ENCODE assay signal across 8 mouse cellular contexts in genomic region chr17:13009887-13010286, GRCm38 (mm10). TPM values are rescaled to one million over a fixed set of nuclear protein-coding genes. Genes with fewer than 3 reads are reported as not detected.
DNase-seq lines count a peak whose midpoint lies in the region; ATAC-seq and TF ChIP-seq lines count a peak whose summit lies in the region.

No protein-coding gene starts in this region.

- H3K36me3 ChIP-seq in intestine, postnatal 0 days (ENCODE audit: control insufficient read depth, insufficient read depth): peaks cover 21% of the 10 kb centered on the region
- 0 out of 2 replicates have a peak, but pooled peaks cover 12% of the 10 kb centered on the region for H3K36me3 ChIP-seq in intestine, embryonic 15.5 days
- peaks cover 43% of the 10 kb centered on the region for H3K36me3 ChIP-seq in liver, embryonic 13.5 days

- H3K27ac ChIP-seq in intestine, postnatal 0 days (ENCODE audit: low read depth, low read length): no peak overlapping the region
- H3K27ac ChIP-seq in intestine, embryonic 15.5 days: no peak overlapping the region
- H3K27ac ChIP-seq in liver, embryonic 13.5 days: no peak overlapping the region

- H3K9ac ChIP-seq in intestine, postnatal 0 days (ENCODE audit: low read depth, low read length): no peak overlapping the region
- no peak overlapping the region for H3K9ac ChIP-seq in intestine, embryonic 15.5 days
- no peak overlapping the region for H3K9ac ChIP-seq in liver, embryonic 13.5 days

- DNase-seq in 3T3-L1 (ENCODE audit: low read depth, low spot score): peak; percentile 97
- DNase-seq in CD4-positive, CD25-positive, alpha-beta regulatory T cell, adult 2 months (ENCODE audit: low read depth, low spot score): peak; percentile 73
- DNase-seq in liver, embryonic 13.5 days: peak; percentile 47
- DNase-seq in thymus, postnatal 14 days: peak; percentile 39
- no peak for DNase-seq in urinary bladder, adult 2 months (ENCODE audit: low spot score)

- no peak overlapping the region for H3K4me2 ChIP-seq in intestine, postnatal 0 days (replicated peaks; ENCODE audit: low read depth)
- H3K4me2 ChIP-seq in intestine, embryonic 15.5 days (replicated peaks): no peak overlapping the region
- H3K4me2 ChIP-seq in liver, embryonic 13.5 days: no peak overlapping the region

- 19% methylated on average over 3 of the region's 3 CpGs for WGBS in intestine, postnatal 0 days
- 22% methylated on average over 3 of the region's 3 CpGs for WGBS in intestine, embryonic 15.5 days
- 20% methylated on average over 3 of the region's 3 CpGs for WGBS in liver, embryonic 13.5 days (ENCODE audit: insufficient replicate concordance)

- ATAC-seq in intestine, postnatal 0 days: peak; percentile 14; the same call in 1 of the 2 replicates
- no peak for ATAC-seq in intestine, embryonic 15.5 days
- ATAC-seq in common myeloid progenitor, adult 5-6 weeks (replicated peaks; ENCODE audit: low read depth, poor library complexity, severe bottlenecking): peak; percentile 64
- ATAC-seq in liver, embryonic 13.5 days (ENCODE audit: low read depth): no peak

- H3K4me1 ChIP-seq in intestine, postnatal 0 days (replicated peaks; ENCODE audit: control insufficient read depth, insufficient read depth, low read length): peaks cover 10% of the 10 kb centered on the region; the same call in 1 of the 2 replicates
- H3K4me1 ChIP-seq in intestine, embryonic 15.5 days (replicated peaks): peaks cover 7% of the 10 kb centered on the region
- H3K4me1 ChIP-seq in liver, embryonic 13.5 days (replicated peaks): peaks cover 35% of the 10 kb centered on the region

- H3K4me3 ChIP-seq in intestine, postnatal 0 days (ENCODE audit: low read depth, low read length): no peak overlapping the region
- H3K4me3 ChIP-seq in intestine, embryonic 15.5 days (replicated peaks): no peak overlapping the region
- no peak overlapping the region for H3K4me3 ChIP-seq in liver, embryonic 13.5 days (replicated peaks)

- H3K9me3 ChIP-seq in intestine, postnatal 0 days (ENCODE audit: control insufficient read depth): no peaks in the 10 kb centered on the region
- H3K9me3 ChIP-seq in intestine, embryonic 15.5 days: no peaks in the 10 kb centered on the region
- no peaks in the 10 kb centered on the region for H3K9me3 ChIP-seq in liver, embryonic 13.5 days (replicated peaks)

- peak; percentile 74 for TF ChIP-seq CTCF in intestine, postnatal 0 days (IDR thresholded peaks at IDR 0.05; ENCODE audit: low read depth)

- H3K27me3 ChIP-seq in intestine, postnatal 0 days (replicated peaks; ENCODE audit: control insufficient read depth, insufficient read depth, low read length): no peaks in the 10 kb centered on the region
- H3K27me3 ChIP-seq in intestine, embryonic 15.5 days (replicated peaks): no peaks in the 10 kb centered on the region
- H3K27me3 ChIP-seq in liver, embryonic 13.5 days: no peaks in the 10 kb centered on the region

RNA-seq across cellular contexts. Expression of gene Sod2, which starts 3.2 kb away (rescaled TPM):
- polyA plus RNA-seq in intestine, postnatal 0 days (2015; fragmentation: Nextera tagmentation; extraction: Ambion mirVana): 125 and 138 TPM in 2 replicates
- 163 and 167 TPM in 2 replicates for polyA plus RNA-seq in intestine, embryonic 15.5 days (2015; fragmentation: Nextera tagmentation; extraction: Ambion mirVana)
- total RNA-seq in common myeloid progenitor, adult 5-6 weeks (2017): 77.1 and 80.1 TPM in 2 replicates
- polyA plus RNA-seq in liver, embryonic 13.5 days (2015; fragmentation: Nextera tagmentation; extraction: Ambion mirVana): 146 and 149 TPM in 2 replicates
- 172 and 204 TPM in 2 replicates for polyA plus RNA-seq in urinary bladder, adult 2 months (2012; rRNA removed)

RNA-seq across cellular contexts. Expression of gene Wtap, which starts 15.9 kb away (rescaled TPM):
- polyA plus RNA-seq in intestine, postnatal 0 days (2015; fragmentation: Nextera tagmentation; extraction: Ambion mirVana): 86.8 and 87.2 TPM in 2 replicates
- 109 and 120 TPM in 2 replicates for polyA plus RNA-seq in intestine, embryonic 15.5 days (2015; fragmentation: Nextera tagmentation; extraction: Ambion mirVana)
- 274 and 376 TPM in 2 replicates for total RNA-seq in common myeloid progenitor, adult 5-6 weeks (2017)
- polyA plus RNA-seq in liver, embryonic 13.5 days (2015; fragmentation: Nextera tagmentation; extraction: Ambion mirVana): 63.4 and 69.1 TPM in 2 replicates
- polyA plus RNA-seq in urinary bladder, adult 2 months (2012; rRNA removed): 48.5 and 53.5 TPM in 2 replicates

RNA-seq across cellular contexts. Expression of gene Gpr31b, which starts 42.2 kb away (rescaled TPM):
- 0.13 TPM in 1 of 2 replicates, not detected in the other for polyA plus RNA-seq in intestine, postnatal 0 days (2015; fragmentation: Nextera tagmentation; extraction: Ambion mirVana)
- polyA plus RNA-seq in intestine, embryonic 15.5 days (2015; fragmentation: Nextera tagmentation; extraction: Ambion mirVana): 0.16 TPM in 1 of 2 replicates, not detected in the other
- 0.73 TPM in 1 of 2 replicates, not detected in the other for total RNA-seq in common myeloid progenitor, adult 5-6 weeks (2017)
- polyA plus RNA-seq in liver, embryonic 13.5 days (2015; fragmentation: Nextera tagmentation; extraction: Ambion mirVana): not detected in 2 replicates
- polyA plus RNA-seq in urinary bladder, adult 2 months (2012; rRNA removed): not detected in 2 replicates

RNA-seq across cellular contexts. Expression of gene Acat2, which starts 49.3 kb away (rescaled TPM):
- 62.7 and 69.3 TPM in 2 replicates for polyA plus RNA-seq in intestine, postnatal 0 days (2015; fragmentation: Nextera tagmentation; extraction: Ambion mirVana)
- 230 and 240 TPM in 2 replicates for polyA plus RNA-seq in intestine, embryonic 15.5 days (2015; fragmentation: Nextera tagmentation; extraction: Ambion mirVana)
- 14.9 and 17.3 TPM in 2 replicates for total RNA-seq in common myeloid progenitor, adult 5-6 weeks (2017)
- polyA plus RNA-seq in liver, embryonic 13.5 days (2015; fragmentation: Nextera tagmentation; extraction: Ambion mirVana): 87.7 and 104 TPM in 2 replicates
- polyA plus RNA-seq in urinary bladder, adult 2 months (2012; rRNA removed): 19.6 and 24.7 TPM in 2 replicates

RNA-seq across cellular contexts. Expression of gene Tcp10b, which starts 51.0 kb away (rescaled TPM):
- 0.07 and 0.10 TPM in 2 replicates for polyA plus RNA-seq in intestine, postnatal 0 days (2015; fragmentation: Nextera tagmentation; extraction: Ambion mirVana)
- polyA plus RNA-seq in intestine, embryonic 15.5 days (2015; fragmentation: Nextera tagmentation; extraction: Ambion mirVana): 0.16 TPM in 1 of 2 replicates, not detected in the other
- 0.09 and 0.58 TPM in 2 replicates for total RNA-seq in common myeloid progenitor, adult 5-6 weeks (2017)
- not detected in 2 replicates for polyA plus RNA-seq in liver, embryonic 13.5 days (2015; fragmentation: Nextera tagmentation; extraction: Ambion mirVana)
- 0.56 and 0.65 TPM in 2 replicates for polyA plus RNA-seq in urinary bladder, adult 2 months (2012; rRNA removed)

Comparison
In these comparisons a context has a peak if more than half of its experiments do, and no peak if none do; other contexts are left out.
1. ATAC-seq: peak in intestine, postnatal 0 days (single experiment) and common myeloid progenitor, adult 5-6 weeks (single experiment); none in intestine, embryonic 15.5 days (single experiment) and liver, embryonic 13.5 days (single experiment).